Mouse (Mus musculus): ENCODE measurements around the gene Lsamp.

GRCm38 (mm10) chr16:40945834-40946233 lies 961.7 kb downstream of the Lsamp start:
- no peak for TF ChIP-seq EP300 (IDR thresholded peaks at IDR 0.05)
- TF ChIP-seq CTCF (IDR thresholded peaks at IDR 0.05) = no peak
